Mouse (Mus musculus) embryonic facial prominence, embryonic 14.5 days (tissue): Measurements from ENCODE around the gene Cptp. TPM values are rescaled to one million over a fixed set of nuclear protein-coding genes. Genes with fewer than 3 reads are reported as not detected.

ENCODE experiments used
- ATAC-seq: fragments of 200-750 bp; cut with Nextera tagmentation; 2 replicates; pipeline ENCODE4 v1.8.0; 2017; ENCODE audit warnings: low read depth, moderate number of reproducible peaks, moderate TSS enrichment
- DNase-seq: peaks from one replicate; pipeline ENCODE4 v3.0.0-alpha.2; 2015; ENCODE audit warnings: low spot score
- H3K27ac ChIP-seq: fragments of 300-500 bp; sonication (generic); replicated peaks from 2 replicates; pipeline ENCODE4 v1.5.1; 2014; ENCODE audit warnings: low read depth, mild to moderate bottlenecking, low read length, moderate library complexity
- H3K27me3 ChIP-seq: fragments of 300-500 bp; sonication (generic); replicated peaks from 2 replicates; pipeline ENCODE4 v1.6.1; 2014; ENCODE audit warnings: low read length; ENCODE audit not compliant: control insufficient read depth, insufficient read depth
- H3K36me3 ChIP-seq: fragments of 300-500 bp; sonication (generic); 2 replicates; pipeline ENCODE4 v1.6.1; 2014; ENCODE audit warnings: low read length, mixed read lengths; ENCODE audit not compliant: control insufficient read depth, insufficient read depth
- H3K4me1 ChIP-seq: fragments of 300-500 bp; sonication (generic); 2 replicates; pipeline ENCODE4 v1.6.1; 2014; ENCODE audit warnings: antibody characterized with exemption, low read length; ENCODE audit not compliant: control insufficient read depth, insufficient read depth
- H3K4me2 ChIP-seq: fragments of 300-500 bp; sonication (generic); 2 replicates; pipeline ENCODE4 v1.6.1; 2014; ENCODE audit warnings: low read depth, mild to moderate bottlenecking, low read length, moderate library complexity, mixed read lengths
- H3K4me3 ChIP-seq: fragments of 300-500 bp; sonication (generic); 2 replicates; pipeline ENCODE4 v1.5.1; 2014; ENCODE audit warnings: low read depth, mild to moderate bottlenecking, low read length
- H3K9ac ChIP-seq: fragments of 300-500 bp; sonication (generic); 2 replicates; pipeline ENCODE4 v1.6.1; 2014; ENCODE audit warnings: low read depth, mild to moderate bottlenecking, low read length, moderate library complexity, mixed read lengths
- H3K9me3 ChIP-seq: fragments of 300-500 bp; sonication (generic); 2 replicates; pipeline ENCODE4 v1.6.1; 2016; ENCODE audit warnings: low read length; ENCODE audit not compliant: control insufficient read depth
- WGBS: fragments of 180-500 bp; shearing (Covaris S2); extraction: QIAGEN DNeasy Blood & Tissue Kit; methylation state at CpG from one replicate; pipeline ENCODE4 v1.1.7; 2014; 5-methylcytosine and 5-hydroxymethylcytosine counted together
- microRNA-seq: library from miRNA; unstranded; fragments of <30 nt; microRNA quantifications from one replicate; pipeline ENCODE4, GENCODE M21; 2016; ENCODE audit warnings: borderline number of aligned reads
- polyA plus RNA-seq: library from polyadenylated mRNA; unstranded; fragments of >200 nt; fragmentation: Nextera tagmentation; extraction: Ambion mirVana; gene quantifications from 2 replicates; pipeline ENCODE4 v1.2.1, GENCODE M21; 2014

Cptp gene
- polyA plus RNA-seq, 1 experiment from 2014 or later: 15.6 TPM

DNA sequence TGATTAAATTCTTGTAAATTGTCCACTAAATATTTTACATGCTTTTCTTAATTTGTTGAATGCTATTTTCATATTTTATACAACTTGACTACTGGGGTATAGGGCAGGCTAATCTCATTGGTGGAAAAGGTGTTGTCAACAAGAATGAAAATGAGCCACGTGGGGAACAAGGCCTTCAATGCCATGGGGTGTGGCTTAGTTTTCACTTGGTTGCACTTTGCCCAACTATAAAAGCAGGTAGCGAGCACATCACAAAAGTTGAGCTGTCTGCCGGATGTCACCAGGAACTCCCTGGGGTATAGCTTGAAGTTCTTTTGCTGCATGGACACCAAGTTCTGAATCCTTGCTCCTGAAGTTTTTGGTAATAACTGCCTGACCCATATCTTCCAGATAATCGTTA, 51.7 kb downstream of the Cptp start:
- H3K27ac ChIP-seq: no peak overlapping the region
- DNase-seq (no peak), ATAC-seq (no peak)
- WGBS: 81% methylated on average over 4 of the region's 4 CpGs
- no peak overlapping the region for H3K4me2 ChIP-seq
- H3K27me3 ChIP-seq: no peaks in the 10 kb centered on the region
- peaks cover 89% of the 10 kb centered on the region for H3K36me3 ChIP-seq
- H3K9me3 ChIP-seq: no peaks in the 10 kb centered on the region
- no peak overlapping the region for H3K4me3 ChIP-seq
- no peak overlapping the region for H3K9ac ChIP-seq
- peaks cover 10% of the 10 kb centered on the region for H3K4me1 ChIP-seq

Small RNA genes lying within 50 kb of the gene (microRNA-seq; reads per million reads assigned to microRNA genes)
- gene Gm22991: not detected

Other genes starting within 250 kb of the Cptp start
- 47.1 and 50.8 TPM in 2 replicates for gene Cdk11b, start 244.6 kb downstream of the Cptp start, polyA plus RNA-seq
- gene Gm10563, start 224.0 kb downstream of the Cptp start, polyA plus RNA-seq: not detected in 2 replicates
- gene Mmp23, start 216.1 kb downstream of the Cptp start, polyA plus RNA-seq: 29.4 and 31.2 TPM in 2 replicates
- 24.8 and 27.3 TPM in 2 replicates for gene Mib2, start 200.2 kb downstream of the Cptp start, polyA plus RNA-seq
- 6.3 and 6.9 TPM in 2 replicates for gene Fndc10, start 175.1 kb downstream of the Cptp start, polyA plus RNA-seq
- 133 and 146 TPM in 2 replicates for gene Ssu72, start 164.6 kb downstream of the Cptp start, polyA plus RNA-seq
- gene Tmem240, start 134.6 kb downstream of the Cptp start, polyA plus RNA-seq: 0.87 and 0.92 TPM in 2 replicates
- gene Atad3a, start 108.3 kb downstream of the Cptp start, polyA plus RNA-seq: 77.0 and 77.9 TPM in 2 replicates
- gene Vwa1, start 94.7 kb downstream of the Cptp start, polyA plus RNA-seq: 12.7 and 14.9 TPM in 2 replicates
- 0.92 and 1.2 TPM in 2 replicates for gene Tmem88b, start 83.6 kb downstream of the Cptp start, polyA plus RNA-seq
- gene Ankrd65, start 79.0 kb downstream of the Cptp start, polyA plus RNA-seq: not detected in 2 replicates
- gene Mrpl20, start 66.6 kb downstream of the Cptp start, polyA plus RNA-seq: 199 and 219 TPM in 2 replicates
- 163 and 175 TPM in 2 replicates for gene Ccnl2, start 57.0 kb downstream of the Cptp start, polyA plus RNA-seq
- 126 and 129 TPM in 2 replicates for gene Aurkaip1, start 38.2 kb downstream of the Cptp start, polyA plus RNA-seq
- 138 and 142 TPM in 2 replicates for gene Mxra8, start 29.8 kb downstream of the Cptp start, polyA plus RNA-seq
- gene Dvl1, start 22.0 kb downstream of the Cptp start, polyA plus RNA-seq: 9.7 and 12.0 TPM in 2 replicates
- 0.36 and 0.38 TPM in 2 replicates for gene Tas1r3, start 6.1 kb downstream of the Cptp start, polyA plus RNA-seq
- gene Ints11, start 106 bp upstream of the Cptp start, polyA plus RNA-seq: 53.5 and 68.4 TPM in 2 replicates
- gene Pusl1, start 22.3 kb upstream of the Cptp start, polyA plus RNA-seq: 48.3 and 49.4 TPM in 2 replicates
- gene Acap3, start 22.4 kb upstream of the Cptp start, polyA plus RNA-seq: 23.9 and 24.2 TPM in 2 replicates
- 107 and 113 TPM in 2 replicates for gene Ube2j2, start 74.4 kb upstream of the Cptp start, polyA plus RNA-seq
- 49.9 and 52.7 TPM in 2 replicates for gene C1qtnf12, start 92.9 kb upstream of the Cptp start, polyA plus RNA-seq
- 14.7 and 17.5 TPM in 2 replicates for gene B3galt6, start 123.2 kb upstream of the Cptp start, polyA plus RNA-seq
- 164 and 181 TPM in 2 replicates for gene Sdf4, start 123.4 kb upstream of the Cptp start, polyA plus RNA-seq
- gene Tnfrsf4, start 144.4 kb upstream of the Cptp start, polyA plus RNA-seq: 0.25 and 0.42 TPM in 2 replicates
- 2.7 and 3.1 TPM in 2 replicates for gene Tnfrsf18, start 156.7 kb upstream of the Cptp start, polyA plus RNA-seq
- gene Ttll10, start 190.0 kb upstream of the Cptp start, polyA plus RNA-seq: 1.2 and 2.8 TPM in 2 replicates
- gene 9430015G10Rik, start 240.5 kb upstream of the Cptp start, polyA plus RNA-seq: 26.6 and 30.9 TPM in 2 replicates